Mouse (Mus musculus): Measurements from ENCODE around the gene Prx. TPM values are rescaled to one million over a fixed set of nuclear protein-coding genes. Genes with fewer than 3 reads are reported as not detected.
"Not testable (repeated sequence)": the region's sequence is repeated elsewhere in the genome, so short reads cannot be mapped to it uniquely, and the experiment has no call there.

Gene Prx
- total RNA-seq, 2 experiments from 2014 or later = 0.47 to 0.50 TPM

GRCm38 (mm10) chr7:27486770-27487697 is 12.1 kb upstream of the Prx start, which contains the start of gene Sertad1:
Gene Sertad1 (plus strand): TSS chr7:27486910.
- intact Hi-C loops (cut with DNase I) = loop anchor here (1.0 to 10.0 kb wide), 3 partner anchors 41 to 255 kb away; partner anchors contain the start of genes Coq8b and Zfp607b
- peak; percentile 99 to 100 for DNase-seq (ENCODE audit: extremely low spot score in 1 of 2, low spot score in 2 of 2)
- Histone ChIP-seq H3K4me3 (peak within 1 kb of the TSS; percentile 70), H3K27ac (peak within 1 kb of the TSS; percentile 98)
- TF ChIP-seq CTCF (IDR thresholded peaks at IDR 0.05) = peak; percentile 79

GRCm38 (mm10) chr7:27487740-27488268 is 11.3 kb upstream of the Prx start:
- intact Hi-C loops (cut with DNase I) = loop anchor here (1.0 to 10.0 kb wide), 3 partner anchors 42 to 256 kb away; partner anchors contain the start of genes Coq8b and Zfp607b
- Histone ChIP-seq H3K4me3 (peak overlapping the region; percentile 70), H3K27ac (peak overlapping the region; percentile 98)
- peak; percentile 65 to 68 for DNase-seq (ENCODE audit: extremely low spot score in 1 of 2, low spot score in 2 of 2)
- TF ChIP-seq CTCF (IDR thresholded peaks at IDR 0.05) = no peak

GRCm38 (mm10) chr7:27489270-27489869 is 9.8 kb upstream of the Prx start:
- intact Hi-C loops (cut with DNase I) = loop anchor here (5.0 to 10.0 kb wide), 2 partner anchors 195 to 257 kb away; partner anchors contain the start of genes Coq8b and Zfp607b
- TF ChIP-seq CTCF (IDR thresholded peaks at IDR 0.05) = no peak
- H3K27ac ChIP-seq = peak overlapping the region; percentile 83
- no peak overlapping the region for H3K4me3 ChIP-seq
- no peak for DNase-seq (ENCODE audit: extremely low spot score in 1 of 2, low spot score in 2 of 2)

GRCm38 (mm10) chr7:27490227-27490542 is 8.9 kb upstream of the Prx start:
- H3K27ac ChIP-seq = peak overlapping the region; percentile 83
- DNase-seq (ENCODE audit: extremely low spot score in 1 of 2, low spot score in 2 of 2) = no peak
- no peak for TF ChIP-seq CTCF (IDR thresholded peaks at IDR 0.05)
- peak overlapping the region; percentile 45 for H3K4me3 ChIP-seq
- intact Hi-C loops (cut with DNase I) = loop anchor here (1.0 to 5.0 kb wide), 3 partner anchors 17 to 153 kb away; partner anchors contain the start of genes Akt2, Ltbp4 and Sertad3

GRCm38 (mm10) chr7:27490543-27491329 is 8.4 kb upstream of the Prx start:
- peak overlapping the region; percentile 83 for H3K27ac ChIP-seq
- intact Hi-C loops (cut with DNase I) = loop anchor here (1.0 to 5.0 kb wide), 3 partner anchors 17 to 154 kb away; partner anchors contain the start of genes Akt2, Ltbp4 and Sertad3
- peak; percentile 80 to 82 for DNase-seq (ENCODE audit: extremely low spot score in 1 of 2, low spot score in 2 of 2)
- peak overlapping the region; percentile 45 for H3K4me3 ChIP-seq
- TF ChIP-seq CTCF (IDR thresholded peaks at IDR 0.05) = peak; percentile 92

GRCm38 (mm10) chr7:27491856-27492255 is 7.3 kb upstream of the Prx start:
- Histone ChIP-seq H3K4me3 (no peak overlapping the region), H3K27ac (no peak overlapping the region)
- DNase-seq (ENCODE audit: extremely low spot score in 1 of 2, low spot score in 2 of 2) = no peak
- intact Hi-C loops (cut with DNase I) = loop anchor here (2.0 to 5.0 kb wide), 3 partner anchors 15 to 155 kb away; partner anchors contain the start of genes Akt2 and Ltbp4
- TF ChIP-seq CTCF (IDR thresholded peaks at IDR 0.05) = no peak

- Histone ChIP-seq H3K27ac (no peak overlapping the region), H3K4me3 (no peak overlapping the region)
- no peak for DNase-seq (ENCODE audit: extremely low spot score in 1 of 2, low spot score in 2 of 2)
- intact Hi-C loops (cut with DNase I) = loop anchor here (2.0 to 5.0 kb wide), 2 partner anchors 14 to 99 kb away; partner anchors contain the start of gene Akt2
- no peak for TF ChIP-seq CTCF (IDR thresholded peaks at IDR 0.05)
These were observed 6.1 kb upstream of the Prx start for GRCm38 (mm10) chr7:27493022-27493421.

GRCm38 (mm10) chr7:27493450-27493849 is 5.7 kb upstream of the Prx start:
- Histone ChIP-seq H3K4me3 (no peak overlapping the region), H3K27ac (no peak overlapping the region)
- TF ChIP-seq CTCF (IDR thresholded peaks at IDR 0.05) = no peak
- intact Hi-C loops (cut with DNase I) = loop anchor here (2.0 to 5.0 kb wide), 2 partner anchors 13 to 99 kb away; partner anchors contain the start of gene Akt2
- DNase-seq (ENCODE audit: extremely low spot score in 1 of 2, low spot score in 2 of 2) = no peak

GRCm38 (mm10) chr7:27494659-27495367 is 4.3 kb upstream of the Prx start:
- intact Hi-C loops (cut with DNase I) = loop anchor here (5.0 kb wide), 1 partner anchor 97 kb away; the partner anchor contains the start of gene Akt2
- not testable (repeated sequence) for DNase-seq (ENCODE audit: extremely low spot score in 1 of 2, low spot score in 2 of 2); H3K4me3 ChIP-seq; H3K27ac ChIP-seq

- Histone ChIP-seq H3K4me3 (no peak overlapping the region), H3K27ac (no peak overlapping the region)
- TF ChIP-seq CTCF (IDR thresholded peaks at IDR 0.05) = no peak
- intact Hi-C loops (cut with DNase I) = no loop called here
- DNase-seq (ENCODE audit: extremely low spot score in 1 of 2, low spot score in 2 of 2) = no peak
These were observed 2.5 kb downstream of the Prx start for GRCm38 (mm10) chr7:27501620-27502019.

Data from left cerebral cortex, adult 2 months (tissue).